Mouse (Mus musculus): ENCODE results near the gene 9330161L09Rik. TPM values are rescaled to one million over a fixed set of nuclear protein-coding genes. Genes with fewer than 3 reads are reported as not detected.

9330161L09Rik gene
- polyA plus RNA-seq, 1 experiment from 2014 or later: 1.2 TPM

DNA sequence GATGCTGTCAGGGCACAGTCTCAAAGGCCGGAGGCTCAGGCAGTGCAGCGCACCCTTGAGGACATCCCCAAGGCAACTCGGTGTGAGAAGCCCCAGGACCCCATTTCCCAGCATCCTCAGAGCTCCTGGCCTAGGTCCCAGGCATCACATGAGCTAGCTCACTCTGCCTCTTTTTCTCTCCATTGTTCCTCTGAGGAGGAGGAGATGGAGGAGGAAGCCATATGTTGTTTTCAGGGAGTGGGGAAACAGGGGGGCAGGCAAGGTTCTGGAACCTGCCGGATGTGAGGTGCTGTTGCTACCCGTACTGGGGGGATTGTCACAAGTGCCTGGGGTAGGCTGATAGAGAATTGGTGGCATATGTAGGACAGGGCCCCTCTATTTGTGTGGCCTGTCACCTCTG, 31.5 kb downstream of the 9330161L09Rik start:
- Histone ChIP-seq H3K4me2 (ENCODE audit: low read length) (no peak overlapping the region), H3K9ac (ENCODE audit: low read length) (no peak overlapping the region), H3K27ac (ENCODE audit: low read depth, low read length) (peak overlapping the region; percentile 34), H3K27me3 (replicated peaks; ENCODE audit: control insufficient read depth, insufficient read depth, low read length) (no peaks in the 10 kb centered on the region), H3K4me1 (ENCODE audit: control insufficient read depth, insufficient read depth, low read length) (no peaks in the 10 kb centered on the region), H3K36me3 (ENCODE audit: control insufficient read depth, insufficient read depth, low read length) (no peaks in the 10 kb centered on the region), H3K9me3 (replicated peaks; ENCODE audit: control insufficient read depth, low read length) (no peaks in the 10 kb centered on the region), H3K4me3 (ENCODE audit: low read depth, low read length) (no peak overlapping the region)
- 56% methylated on average over 5 of the region's 5 CpGs for WGBS
- DNase-seq (ENCODE audit: low spot score) (peak; percentile 78), ATAC-seq (peak; percentile 74)

DNA sequence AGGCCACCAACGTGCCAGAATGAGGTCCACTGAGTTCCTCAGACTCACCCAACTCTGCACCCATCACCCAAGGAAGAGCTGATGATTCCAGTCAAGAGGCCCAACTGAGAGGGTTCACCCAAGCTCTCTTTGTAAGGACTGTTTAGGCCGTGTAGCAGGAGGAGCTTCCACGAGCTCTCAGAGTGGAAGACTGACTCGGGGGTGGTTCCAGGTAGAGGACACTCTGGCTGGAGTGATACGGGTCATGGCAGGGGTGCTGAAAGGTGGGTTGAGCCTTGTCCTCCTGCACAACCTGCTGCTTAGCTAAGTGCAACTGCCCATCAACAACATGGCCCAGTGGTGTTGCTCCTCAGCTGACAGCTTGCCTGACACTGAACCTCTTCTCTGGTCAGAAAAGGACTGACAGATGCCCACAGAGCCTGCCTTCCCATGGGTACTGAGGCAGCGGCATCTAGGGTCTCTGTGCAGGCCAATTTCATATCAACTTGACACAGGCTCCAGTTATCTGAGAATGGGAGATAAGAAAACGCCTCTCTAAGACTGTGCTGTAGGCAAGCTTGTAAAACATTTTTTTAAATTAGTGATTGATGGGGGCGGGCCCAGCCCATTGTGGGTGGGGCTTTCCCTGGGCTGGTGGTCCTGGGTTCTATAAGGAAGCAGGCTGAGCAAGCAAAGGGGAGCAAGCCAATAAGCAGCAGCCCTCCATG, 33.9 kb downstream of the 9330161L09Rik start:
- H3K27ac ChIP-seq (ENCODE audit: low read depth, low read length): no peak overlapping the region
- H3K27me3 ChIP-seq (replicated peaks; ENCODE audit: control insufficient read depth, insufficient read depth, low read length): no peaks in the 10 kb centered on the region
- 80% methylated on average over 8 of the region's 8 CpGs for whole genome bisulfite sequencing
- no peaks in the 10 kb centered on the region for H3K9me3 ChIP-seq (replicated peaks; ENCODE audit: control insufficient read depth, low read length)
- no peaks in the 10 kb centered on the region for H3K4me1 ChIP-seq (ENCODE audit: control insufficient read depth, insufficient read depth, low read length)
- no peak for ATAC-seq
- no peaks in the 10 kb centered on the region for H3K36me3 ChIP-seq (ENCODE audit: control insufficient read depth, insufficient read depth, low read length)
- no peak overlapping the region for H3K4me2 ChIP-seq (ENCODE audit: low read length)
- H3K9ac ChIP-seq (ENCODE audit: low read length): no peak overlapping the region
- DNase-seq (ENCODE audit: low spot score): no peak
- no peak overlapping the region for H3K4me3 ChIP-seq (ENCODE audit: low read depth, low read length)

DNA sequence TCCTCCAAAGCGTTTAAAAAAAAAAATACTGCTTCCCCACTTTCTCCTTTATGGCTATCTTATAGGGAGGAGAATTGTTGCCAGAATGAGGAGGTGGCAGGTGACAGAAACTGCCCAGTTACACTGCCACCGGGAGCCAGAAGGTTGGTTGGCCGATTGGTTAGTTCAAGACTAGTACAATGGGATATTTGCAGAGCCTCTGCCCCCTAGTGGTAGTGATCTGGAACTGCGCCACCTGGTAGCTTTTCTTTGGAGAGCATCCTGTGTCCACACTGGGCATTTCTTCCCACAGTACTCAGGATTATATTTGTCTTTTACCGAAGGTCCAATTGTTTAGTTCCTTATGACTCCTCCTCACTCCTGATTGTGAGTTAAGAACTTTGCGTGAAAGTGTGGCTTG, 35.9 kb downstream of the 9330161L09Rik start:
- no peak overlapping the region for H3K27ac ChIP-seq (ENCODE audit: low read depth, low read length)
- no peaks in the 10 kb centered on the region for H3K36me3 ChIP-seq (ENCODE audit: control insufficient read depth, insufficient read depth, low read length)
- H3K4me3 ChIP-seq (ENCODE audit: low read depth, low read length): no peak overlapping the region
- H3K9me3 ChIP-seq (replicated peaks; ENCODE audit: control insufficient read depth, low read length): no peaks in the 10 kb centered on the region
- no peak overlapping the region for H3K4me2 ChIP-seq (ENCODE audit: low read length)
- no peak overlapping the region for H3K9ac ChIP-seq (ENCODE audit: low read length)
- no peaks in the 10 kb centered on the region for H3K4me1 ChIP-seq (ENCODE audit: control insufficient read depth, insufficient read depth, low read length)
- DNase-seq (ENCODE audit: low spot score): peak; percentile 58
- no peaks in the 10 kb centered on the region for H3K27me3 ChIP-seq (replicated peaks; ENCODE audit: control insufficient read depth, insufficient read depth, low read length)
- WGBS: 25% methylated on average over 6 of the region's 6 CpGs
- ATAC-seq: no peak

DNA sequence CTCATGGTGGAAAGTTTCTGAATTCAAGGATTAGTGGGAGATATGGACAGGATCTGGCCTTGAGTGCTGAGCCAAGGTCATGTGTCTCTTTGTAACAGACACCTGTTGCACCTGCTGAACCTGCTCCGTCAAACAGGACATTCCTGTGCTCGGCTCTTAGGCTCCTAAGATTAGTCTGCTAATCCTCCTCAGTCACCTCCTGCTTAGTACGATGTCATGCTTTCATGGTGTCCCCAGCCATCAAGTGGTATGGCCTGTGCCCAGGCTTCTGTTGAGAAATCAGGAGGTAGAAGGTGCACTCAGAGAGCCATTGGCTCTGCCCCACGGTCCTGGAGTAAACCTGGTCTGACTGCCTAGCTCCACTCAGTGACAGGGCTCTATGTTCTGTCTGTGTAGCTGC, 36.8 kb downstream of the 9330161L09Rik start:
- Histone ChIP-seq H3K36me3 (ENCODE audit: control insufficient read depth, insufficient read depth, low read length) (no peaks in the 10 kb centered on the region), H3K9me3 (replicated peaks; ENCODE audit: control insufficient read depth, low read length) (no peaks in the 10 kb centered on the region), H3K4me1 (ENCODE audit: control insufficient read depth, insufficient read depth, low read length) (no peaks in the 10 kb centered on the region), H3K4me3 (ENCODE audit: low read depth, low read length) (no peak overlapping the region), H3K27me3 (replicated peaks; ENCODE audit: control insufficient read depth, insufficient read depth, low read length) (no peaks in the 10 kb centered on the region), H3K4me2 (ENCODE audit: low read length) (no peak overlapping the region), H3K9ac (ENCODE audit: low read length) (no peak overlapping the region), H3K27ac (ENCODE audit: low read depth, low read length) (no peak overlapping the region)
- ATAC-seq: no peak
- whole genome bisulfite sequencing: 89% methylated on average over 4 of the region's 4 CpGs
- no peak for DNase-seq (ENCODE audit: low spot score)

DNA sequence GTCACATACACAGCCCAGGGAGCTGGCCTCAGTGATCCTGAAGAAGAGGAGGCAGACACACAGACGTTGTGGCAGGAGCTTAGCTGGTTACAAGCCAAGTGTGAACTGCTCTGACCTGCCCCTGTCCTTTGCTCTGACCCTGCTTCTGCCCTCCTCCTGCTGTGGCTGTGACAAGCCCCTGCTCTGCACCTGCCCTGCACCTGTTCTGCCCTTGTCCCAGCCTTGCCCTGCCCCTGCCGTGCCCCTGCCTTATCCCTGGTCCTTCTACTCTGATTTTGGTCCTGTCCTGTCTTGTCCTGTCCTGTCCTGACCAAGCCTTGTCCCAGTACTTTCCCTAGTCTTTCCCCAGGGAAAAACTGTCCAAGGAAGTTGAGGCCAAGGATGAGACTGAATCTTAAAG, 38.8 kb downstream of the 9330161L09Rik start:
- H3K27ac ChIP-seq (ENCODE audit: low read depth, low read length): no peak overlapping the region
- no peak overlapping the region for H3K4me2 ChIP-seq (ENCODE audit: low read length)
- no peak for DNase-seq (ENCODE audit: low spot score)
- H3K9ac ChIP-seq (ENCODE audit: low read length): no peak overlapping the region
- no peak overlapping the region for H3K4me3 ChIP-seq (ENCODE audit: low read depth, low read length)
- H3K27me3 ChIP-seq (replicated peaks; ENCODE audit: control insufficient read depth, insufficient read depth, low read length): no peaks in the 10 kb centered on the region
- H3K9me3 ChIP-seq (replicated peaks; ENCODE audit: control insufficient read depth, low read length): no peaks in the 10 kb centered on the region
- WGBS: 67% methylated on average over 2 of the region's 2 CpGs
- no peaks in the 10 kb centered on the region for H3K36me3 ChIP-seq (ENCODE audit: control insufficient read depth, insufficient read depth, low read length)
- no peaks in the 10 kb centered on the region for H3K4me1 ChIP-seq (ENCODE audit: control insufficient read depth, insufficient read depth, low read length)
- no peak for ATAC-seq

DNA sequence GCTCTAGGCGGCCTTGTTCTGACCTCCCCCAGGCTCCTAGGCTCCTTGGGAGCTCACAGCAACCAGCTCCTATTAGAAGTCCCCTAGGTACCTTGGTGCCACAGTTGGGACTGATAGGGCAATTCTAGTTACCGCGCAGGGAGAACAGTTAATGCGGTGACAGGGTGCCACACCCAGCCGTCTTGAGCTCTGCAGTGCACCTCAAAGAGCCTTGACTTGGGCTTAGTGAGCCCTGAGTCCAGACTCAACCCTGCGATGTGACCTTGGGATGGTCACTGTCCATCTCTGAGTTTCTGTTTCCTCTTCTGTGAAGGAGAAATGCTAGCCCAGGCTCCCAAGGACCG, 39.3 kb downstream of the 9330161L09Rik start:
- Histone ChIP-seq H3K4me1 (ENCODE audit: control insufficient read depth, insufficient read depth, low read length) (no peaks in the 10 kb centered on the region), H3K9me3 (replicated peaks; ENCODE audit: control insufficient read depth, low read length) (no peaks in the 10 kb centered on the region), H3K4me2 (ENCODE audit: low read length) (no peak overlapping the region), H3K27ac (ENCODE audit: low read depth, low read length) (no peak overlapping the region), H3K36me3 (ENCODE audit: control insufficient read depth, insufficient read depth, low read length) (no peaks in the 10 kb centered on the region), H3K4me3 (ENCODE audit: low read depth, low read length) (no peak overlapping the region), H3K27me3 (replicated peaks; ENCODE audit: control insufficient read depth, insufficient read depth, low read length) (no peaks in the 10 kb centered on the region), H3K9ac (ENCODE audit: low read length) (no peak overlapping the region)
- no peak for ATAC-seq
- WGBS: 84% methylated on average over 7 of the region's 7 CpGs
- no peak for DNase-seq (ENCODE audit: low spot score)

DNA sequence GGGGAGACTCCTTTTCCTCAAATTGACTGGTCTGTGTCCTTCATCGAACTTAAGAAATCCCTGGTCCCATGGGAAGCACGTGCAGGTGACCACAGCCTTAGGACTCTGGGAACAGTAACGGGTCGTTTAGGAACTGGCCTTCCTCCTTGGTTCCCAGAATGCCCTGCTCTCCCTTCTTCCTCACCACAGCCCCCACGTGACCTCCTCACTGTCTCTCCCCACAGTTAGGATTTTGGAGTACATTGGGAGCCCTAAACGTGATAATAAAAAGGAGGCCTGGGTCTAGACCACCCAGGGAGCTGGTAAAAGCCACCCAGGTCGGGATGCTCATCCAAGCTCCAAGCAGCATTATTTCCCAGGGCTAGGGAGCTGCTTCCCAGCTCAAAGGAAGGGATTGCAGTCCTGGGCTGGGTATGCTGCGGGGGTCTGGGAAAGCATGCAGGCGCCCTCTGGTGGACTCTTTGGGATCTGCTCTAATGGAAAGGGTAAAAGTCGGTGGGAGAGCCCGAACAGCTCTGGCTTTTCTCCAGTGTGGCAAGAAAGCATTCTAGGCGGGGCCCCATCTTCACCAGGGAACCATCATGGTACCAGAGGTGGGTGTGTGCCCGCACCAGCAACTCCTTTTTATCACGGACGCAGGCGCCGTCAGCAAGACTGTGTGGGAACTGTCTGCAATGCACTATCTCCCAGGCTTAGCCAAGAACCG, 39.8 kb downstream of the 9330161L09Rik start:
- Histone ChIP-seq H3K4me2 (ENCODE audit: low read length) (0 out of 2 replicates have a peak overlapping the region, but pooled peaks have one; percentile 12), H3K27ac (ENCODE audit: low read depth, low read length) (no peak overlapping the region), H3K36me3 (ENCODE audit: control insufficient read depth, insufficient read depth, low read length) (no peaks in the 10 kb centered on the region), H3K4me3 (ENCODE audit: low read depth, low read length) (no peak overlapping the region), H3K9ac (ENCODE audit: low read length) (no peak overlapping the region), H3K9me3 (replicated peaks; ENCODE audit: control insufficient read depth, low read length) (no peaks in the 10 kb centered on the region), H3K27me3 (replicated peaks; ENCODE audit: control insufficient read depth, insufficient read depth, low read length) (no peaks in the 10 kb centered on the region), H3K4me1 (ENCODE audit: control insufficient read depth, insufficient read depth, low read length) (no peaks in the 10 kb centered on the region)
- peak; percentile 83 for DNase-seq (ENCODE audit: low spot score)
- peak; percentile 87 for ATAC-seq
- WGBS: 23% methylated on average over 18 of the region's 18 CpGs

DNA sequence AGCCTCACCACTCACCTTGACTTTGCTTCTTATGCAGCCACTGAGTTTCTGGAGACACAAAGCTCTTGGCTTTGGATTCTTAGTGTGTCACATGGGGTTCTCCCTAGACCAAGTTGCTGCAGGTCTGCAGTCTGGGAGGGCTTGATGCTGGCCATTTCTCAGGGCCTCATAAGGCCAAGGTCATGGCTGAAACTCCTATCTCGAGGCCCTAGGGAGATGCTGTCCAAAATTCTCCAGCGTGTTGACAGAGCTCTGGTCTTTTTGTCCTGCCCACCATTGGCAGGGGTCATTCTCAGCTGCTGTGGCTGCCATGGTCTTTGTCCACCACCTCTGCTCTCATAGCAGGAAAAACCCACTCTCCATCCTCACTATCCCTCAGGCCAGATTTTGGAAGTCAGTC, 40.4 kb downstream of the 9330161L09Rik start:
- Histone ChIP-seq H3K4me2 (ENCODE audit: low read length) (no peak overlapping the region), H3K9me3 (replicated peaks; ENCODE audit: control insufficient read depth, low read length) (no peaks in the 10 kb centered on the region), H3K36me3 (ENCODE audit: control insufficient read depth, insufficient read depth, low read length) (no peaks in the 10 kb centered on the region), H3K4me3 (ENCODE audit: low read depth, low read length) (no peak overlapping the region), H3K27ac (ENCODE audit: low read depth, low read length) (no peak overlapping the region), H3K4me1 (ENCODE audit: control insufficient read depth, insufficient read depth, low read length) (no peaks in the 10 kb centered on the region), H3K9ac (ENCODE audit: low read length) (no peak overlapping the region), H3K27me3 (replicated peaks; ENCODE audit: control insufficient read depth, insufficient read depth, low read length) (no peaks in the 10 kb centered on the region)
- DNase-seq (ENCODE audit: low spot score): no peak
- no peak for ATAC-seq
- 82% methylated on average over 2 of the region's 2 CpGs for WGBS

DNA sequence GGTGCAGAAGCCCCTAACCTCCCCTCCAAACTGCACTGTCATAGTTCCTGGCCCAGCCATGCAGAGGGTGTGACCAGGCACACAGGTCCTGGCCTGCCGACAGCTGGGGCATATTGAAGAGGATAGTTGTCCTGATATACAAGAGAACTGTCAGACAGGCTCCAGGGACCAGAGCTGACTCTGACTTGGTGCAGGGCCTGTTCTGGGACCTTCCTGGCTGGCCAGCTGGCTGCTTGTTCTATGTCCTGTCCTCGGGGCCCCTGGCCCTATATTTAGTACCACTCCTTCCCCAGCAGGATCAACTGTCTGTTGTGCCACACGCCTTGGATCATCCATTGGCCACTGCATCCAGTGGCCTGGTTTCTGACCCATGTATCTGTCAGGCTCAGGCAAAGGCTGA, 45.3 kb downstream of the 9330161L09Rik start:
- no peaks in the 10 kb centered on the region for H3K4me1 ChIP-seq (ENCODE audit: control insufficient read depth, insufficient read depth, low read length)
- DNase-seq (ENCODE audit: low spot score) (no peak), ATAC-seq (no peak)
- H3K9me3 ChIP-seq (replicated peaks; ENCODE audit: control insufficient read depth, low read length): no peaks in the 10 kb centered on the region
- H3K9ac ChIP-seq (ENCODE audit: low read length): no peak overlapping the region
- no peak overlapping the region for H3K4me2 ChIP-seq (ENCODE audit: low read length)
- WGBS: 83% methylated on average over 3 of the region's 3 CpGs
- no peak overlapping the region for H3K4me3 ChIP-seq (ENCODE audit: low read depth, low read length)
- no peaks in the 10 kb centered on the region for H3K36me3 ChIP-seq (ENCODE audit: control insufficient read depth, insufficient read depth, low read length)
- no peaks in the 10 kb centered on the region for H3K27me3 ChIP-seq (replicated peaks; ENCODE audit: control insufficient read depth, insufficient read depth, low read length)
- no peak overlapping the region for H3K27ac ChIP-seq (ENCODE audit: low read depth, low read length)
